Comparison of ENCODE assay signal across 23 mouse cellular contexts in the genomic region with DNA sequence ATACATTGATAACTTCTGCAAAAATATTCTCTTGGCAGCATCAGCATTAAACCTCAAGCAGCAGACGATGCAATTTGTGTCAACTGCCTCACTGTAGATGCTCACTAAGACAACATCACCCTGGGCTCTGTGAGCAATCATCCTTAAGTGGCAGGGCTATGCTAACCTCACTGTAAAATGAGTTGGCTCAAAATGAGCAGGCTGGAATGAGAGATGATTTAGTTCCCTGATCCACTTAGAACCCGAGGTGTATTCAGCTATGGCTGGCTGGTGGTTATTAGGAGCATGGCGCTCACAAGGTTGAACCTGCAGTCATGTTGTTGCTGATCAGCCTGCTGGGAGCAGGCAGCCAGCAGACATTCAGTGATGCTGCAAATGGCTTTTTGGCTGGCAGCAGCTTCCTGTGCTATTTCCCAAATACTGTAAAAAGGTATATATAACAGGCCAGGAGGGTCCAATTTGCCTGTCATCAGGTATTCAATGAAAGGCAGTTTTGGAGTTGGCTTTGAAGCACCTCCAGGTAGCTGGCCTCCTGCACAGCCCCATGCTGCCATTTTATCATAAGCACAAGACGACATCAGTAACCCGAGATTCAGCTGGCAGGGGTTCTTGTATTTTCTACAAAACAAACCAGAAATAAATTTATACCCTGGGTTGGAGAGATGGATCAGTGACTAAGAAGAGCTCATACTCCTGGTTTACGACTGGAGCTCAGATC.
DNase-seq lines count a peak whose midpoint lies in the region; ATAC-seq lines count a peak whose summit lies in the region.
"Had no signal": no experiment of that assay in that cellular context is flagged by ENCODE, and none has a peak within 500 bp of the region (broad histone marks: within the 10 kb centered on the region; RNA-seq: fewer than 3 reads in every experiment).

No protein-coding gene starts in this region.

- H3K9me3 ChIP-seq in hindbrain, embryonic 13.5 days = no peaks in the 10 kb centered on the region
- H3K9me3 ChIP-seq in hindbrain, embryonic 10.5 days = no peaks in the 10 kb centered on the region
- H3K9me3 ChIP-seq in midbrain, embryonic 15.5 days = no peaks in the 10 kb centered on the region
- H3K9me3 ChIP-seq: embryonic facial prominence, embryonic 13.5 days had no signal

- H3K27ac ChIP-seq in hindbrain, embryonic 13.5 days = peak overlapping the region; percentile 69
- H3K27ac ChIP-seq in hindbrain, embryonic 10.5 days = no peak overlapping the region
- peak overlapping the region; percentile 22; the same call in 1 of the 2 replicates for H3K27ac ChIP-seq in midbrain, embryonic 15.5 days
- H3K27ac ChIP-seq: embryonic facial prominence, embryonic 13.5 days had no signal

- no peak overlapping the region for H3K9ac ChIP-seq in hindbrain, embryonic 13.5 days
- H3K9ac ChIP-seq in midbrain, embryonic 15.5 days = no peak overlapping the region
- H3K9ac ChIP-seq: embryonic facial prominence, embryonic 13.5 days had no signal

- H3K4me2 ChIP-seq in hindbrain, embryonic 13.5 days = no peak overlapping the region
- H3K4me2 ChIP-seq in midbrain, embryonic 15.5 days = no peak overlapping the region
- H3K4me2 ChIP-seq: embryonic facial prominence, embryonic 13.5 days; liver, embryonic 11.5 days had no signal

- peak; percentile 4 to 6 for DNase-seq in cerebellum, postnatal 10 days
- DNase-seq in cerebellum, postnatal 36 days = no peak
- no peak for DNase-seq in hindbrain, embryonic 10.5 days (ENCODE audit: low spot score)
- peak; percentile 7 for DNase-seq in forelimb bud, embryonic 11.5 days (ENCODE audit: low read depth, low spot score)
- DNase-seq in urinary bladder, postnatal 10 days (ENCODE audit: low spot score) = no peak
- DNase-seq in B cell, adult 2 months = no peak
- DNase-seq: adrenal gland, postnatal 10 days; cerebellum, adult 11-12 months; gastrocnemius, postnatal 36 days; kidney, postnatal 10 days; layer of hippocampus, postnatal 36 days; lung, adult 18-20 months; right cerebral cortex, postnatal 25 days; thymus, adult 18-20 months; thymus, postnatal 4 days had no signal

- 69% methylated on average over 6 of the region's 6 CpGs for WGBS in hindbrain, embryonic 13.5 days
- WGBS in hindbrain, embryonic 10.5 days = 83% methylated on average over 6 of the region's 6 CpGs
- WGBS in midbrain, embryonic 15.5 days = 71% methylated on average over 6 of the region's 6 CpGs

- no peaks in the 10 kb centered on the region for H3K27me3 ChIP-seq in hindbrain, embryonic 13.5 days
- H3K27me3 ChIP-seq in hindbrain, embryonic 10.5 days (ENCODE audit: insufficient read depth, poor library complexity, severe bottlenecking) = no peaks in the 10 kb centered on the region
- H3K27me3 ChIP-seq in midbrain, embryonic 15.5 days (replicated peaks) = no peaks in the 10 kb centered on the region
- H3K27me3 ChIP-seq: embryonic facial prominence, embryonic 13.5 days; megakaryocyte, embryonic 14.5 days; Patski had no signal

- no peaks in the 10 kb centered on the region for H3K36me3 ChIP-seq in hindbrain, embryonic 13.5 days
- H3K36me3 ChIP-seq in hindbrain, embryonic 10.5 days = no peaks in the 10 kb centered on the region
- no peaks in the 10 kb centered on the region for H3K36me3 ChIP-seq in midbrain, embryonic 15.5 days (replicated peaks)
- H3K36me3 ChIP-seq: embryonic facial prominence, embryonic 13.5 days had no signal

- 0 out of 2 replicates have a peak, but pooled peaks cover 6% of the 10 kb centered on the region for H3K4me1 ChIP-seq in hindbrain, embryonic 13.5 days (replicated peaks)
- H3K4me1 ChIP-seq in hindbrain, embryonic 10.5 days (replicated peaks) = no peaks in the 10 kb centered on the region
- H3K4me1 ChIP-seq in midbrain, embryonic 15.5 days = no peaks in the 10 kb centered on the region
- H3K4me1 ChIP-seq: embryonic facial prominence, embryonic 13.5 days; megakaryocyte, embryonic 14.5 days had no signal

- no peak overlapping the region for H3K4me3 ChIP-seq in hindbrain, embryonic 13.5 days
- no peak overlapping the region for H3K4me3 ChIP-seq in hindbrain, embryonic 10.5 days
- H3K4me3 ChIP-seq in midbrain, embryonic 15.5 days = no peak overlapping the region
- H3K4me3 ChIP-seq: embryonic facial prominence, embryonic 13.5 days; megakaryocyte, embryonic 14.5 days had no signal

- no peak for ATAC-seq in hindbrain, embryonic 13.5 days (ENCODE audit: low FRiP score)
- peak; percentile 60; the same call in 1 of the 2 replicates for ATAC-seq in midbrain, embryonic 15.5 days (replicated peaks)
- ATAC-seq: CD4-positive, CD25-positive, alpha-beta regulatory T cell, adult 4 months; intestine, postnatal 0 days; Patski had no signal

Comparison
In these comparisons a context has a peak if more than half of its experiments do, and no peak if none do; other contexts are left out.
1. DNase-seq: peak in cerebellum, postnatal 10 days (2 of 2) and forelimb bud, embryonic 11.5 days (single experiment); none in cerebellum, postnatal 36 days (0 of 2), hindbrain, embryonic 10.5 days (single experiment), urinary bladder, postnatal 10 days (single experiment) and B cell, adult 2 months (0 of 2).